Mouse (Mus musculus) kidney, postnatal 0 days (tissue): ENCODE data around the gene Sema3a. TPM values are rescaled to one million over a fixed set of nuclear protein-coding genes. Genes with fewer than 3 reads are reported as not detected.

ENCODE experiments used
- ATAC-seq: fragments of 200-750 bp; cut with Nextera tagmentation; replicated peaks from 2 replicates; pipeline ENCODE4 v1.8.0; 2017; ENCODE audit warnings: low read depth, moderate number of reproducible peaks, moderate TSS enrichment, moderate library complexity; ENCODE audit not compliant: low FRiP score
- DNase-seq: peaks from one replicate; pipeline ENCODE4 v3.0.0-alpha.2; 2016; ENCODE audit warnings: low spot score
- H3K27ac ChIP-seq: fragments of 300-500 bp; sonication (generic); 2 replicates; pipeline ENCODE4 v1.5.1; 2014; ENCODE audit warnings: mild to moderate bottlenecking
- H3K27me3 ChIP-seq: fragments of 300-500 bp; sonication (generic); 2 replicates; pipeline ENCODE4 v1.6.1; 2014; ENCODE audit warnings: low read length, mixed read lengths; ENCODE audit not compliant: insufficient read depth
- H3K36me3 ChIP-seq: fragments of 300-500 bp; sonication (generic); 2 replicates; pipeline ENCODE4 v1.6.1; 2014; ENCODE audit warnings: low read length, mixed read lengths; ENCODE audit not compliant: insufficient read depth
- H3K4me1 ChIP-seq: fragments of 300-500 bp; sonication (generic); replicated peaks from 2 replicates; pipeline ENCODE4 v1.6.1; 2014; ENCODE audit warnings: antibody characterized with exemption, low read length, mixed read lengths; ENCODE audit not compliant: insufficient read depth
- H3K4me2 ChIP-seq: fragments of 300-500 bp; sonication (generic); 2 replicates; pipeline ENCODE4 v1.6.1; 2014; ENCODE audit warnings: mild to moderate bottlenecking, low read length, moderate library complexity, mixed read lengths
- H3K4me3 ChIP-seq: fragments of 300-500 bp; sonication (generic); replicated peaks from 2 replicates; pipeline ENCODE4 v1.5.1; 2014; ENCODE audit warnings: low read depth, low read length
- H3K9ac ChIP-seq: fragments of 300-500 bp; sonication (generic); 2 replicates; pipeline ENCODE4 v1.6.1; 2014; ENCODE audit warnings: low read depth, low read length
- H3K9me3 ChIP-seq: fragments of 300-500 bp; sonication (generic); replicated peaks from 2 replicates; pipeline ENCODE4 v1.6.1; 2016; ENCODE audit warnings: low read length, inconsistent platforms, mixed read lengths
- CTCF ChIP-seq: IDR thresholded peaks from 2 replicates; pipeline ENCODE4 v1.5.1; 2016; ENCODE audit warnings: antibody characterized with exemption, low read depth, mild to moderate bottlenecking, moderate library complexity
- WGBS: fragments of 180-500 bp; shearing (Covaris S2); extraction: QIAGEN DNeasy Blood & Tissue Kit; methylation state at CpG from one replicate; pipeline ENCODE4 v1.1.7; 2014; 5-methylcytosine and 5-hydroxymethylcytosine counted together
- polyA plus RNA-seq: library from polyadenylated mRNA; unstranded; fragments of >200 nt; fragmentation: Nextera tagmentation; extraction: Ambion mirVana; gene quantifications from 2 replicates; pipeline ENCODE4 v1.2.1, GENCODE M21; 2015

Sema3a gene
- polyA plus RNA-seq, 1 experiment from 2014 or later, result 11.2 TPM

DNA sequence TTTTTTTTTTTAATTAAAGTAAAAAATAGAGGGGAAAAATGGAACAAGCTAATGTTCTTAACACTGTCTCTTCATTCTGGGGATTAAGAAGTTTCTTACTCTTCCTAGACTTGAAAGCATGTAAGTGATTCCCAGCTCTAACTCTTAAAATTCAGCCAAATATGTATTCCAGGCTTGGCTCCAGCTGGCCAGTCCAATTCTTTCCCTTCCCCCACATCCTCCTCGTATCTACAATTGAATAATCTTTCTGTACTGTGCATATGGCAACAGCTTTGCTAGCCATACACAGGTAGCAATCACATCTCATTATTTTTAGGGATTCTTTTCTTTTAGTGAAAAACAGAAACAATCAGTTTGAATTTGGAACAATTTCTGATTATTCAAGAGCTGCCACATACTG lies 303.5 kb downstream of the Sema3a start:
- Histone ChIP-seq H3K27me3 (no peaks in the 10 kb centered on the region), H3K36me3 (no peaks in the 10 kb centered on the region), H3K4me3 (no peak overlapping the region), H3K9me3 (no peaks in the 10 kb centered on the region), H3K27ac (no peak overlapping the region), H3K4me2 (no peak overlapping the region), H3K9ac (no peak overlapping the region), H3K4me1 (no peaks in the 10 kb centered on the region)
- TF ChIP-seq CTCF, result no peak
- ATAC-seq (no peak), DNase-seq (peak; percentile 58)
- WGBS, result 53% methylated on average over 1 of the region's 1 CpGs

DNA sequence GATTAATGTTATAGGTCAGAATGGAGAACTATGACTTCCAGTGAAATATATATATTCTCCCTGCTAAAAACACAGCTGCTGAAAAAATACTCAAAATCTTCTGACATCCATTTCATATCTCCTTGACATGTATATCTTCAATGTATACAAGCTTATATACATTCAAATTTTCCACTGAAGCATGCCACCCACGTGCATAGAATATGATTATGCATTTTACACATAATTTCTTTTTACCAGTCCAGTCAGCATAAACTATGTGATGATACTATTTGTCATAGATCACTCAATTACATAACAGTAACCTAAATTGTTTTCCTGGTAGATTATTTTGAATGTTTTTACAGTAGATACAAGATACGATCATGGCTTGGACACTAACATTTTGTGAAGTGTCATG lies 306.6 kb downstream of the Sema3a start:
- DNase-seq (no peak), ATAC-seq (no peak)
- Histone ChIP-seq H3K4me3 (no peak overlapping the region), H3K36me3 (no peaks in the 10 kb centered on the region), H3K9ac (no peak overlapping the region), H3K27me3 (no peaks in the 10 kb centered on the region), H3K4me1 (no peaks in the 10 kb centered on the region), H3K4me2 (no peak overlapping the region), H3K9me3 (no peaks in the 10 kb centered on the region), H3K27ac (no peak overlapping the region)
- WGBS, result 79% methylated on average over 2 of the region's 2 CpGs
- no peak for TF ChIP-seq CTCF

DNA sequence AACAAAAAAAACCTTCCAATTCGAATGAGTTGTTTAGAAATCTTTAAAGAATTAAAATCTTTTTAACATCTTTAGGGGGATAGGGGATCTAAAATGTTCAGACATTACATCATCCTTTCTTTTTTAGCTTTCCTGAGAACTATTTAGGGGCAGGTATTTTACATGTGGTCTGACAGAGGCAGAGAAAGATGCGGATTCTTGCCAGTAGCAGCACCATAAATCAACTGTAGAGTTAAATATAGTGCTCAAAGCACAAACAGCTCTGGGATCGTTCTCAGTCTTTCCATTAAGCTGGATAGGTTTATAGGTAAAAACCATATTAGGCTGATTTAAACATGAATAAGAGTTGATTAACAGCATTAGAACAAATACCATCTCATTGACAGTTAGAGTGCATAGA lies 307.4 kb downstream of the Sema3a start:
- DNase-seq (no peak), ATAC-seq (no peak)
- WGBS, result 28% methylated on average over 3 of the region's 3 CpGs

DNA sequence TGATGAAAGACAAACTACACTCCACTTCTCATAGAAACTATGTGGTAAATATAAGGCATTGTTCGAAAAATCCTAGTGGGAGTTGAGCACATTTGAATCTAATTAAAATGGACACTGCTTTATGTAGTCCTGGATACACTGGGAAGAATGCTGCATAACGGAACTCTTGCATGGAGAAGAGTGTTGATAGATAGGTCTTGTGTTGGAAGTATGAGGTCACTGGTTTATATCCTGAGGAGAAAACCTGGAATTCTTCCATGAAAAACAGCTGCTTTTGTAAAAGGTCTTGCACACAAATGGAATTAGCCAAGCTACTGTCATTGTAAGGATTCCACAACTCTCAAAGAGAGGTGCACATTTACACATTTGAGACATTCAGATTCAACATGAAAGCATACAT lies 308.1 kb downstream of the Sema3a start:
- no peak for ATAC-seq
- Histone ChIP-seq H3K4me2 (no peak overlapping the region), H3K27me3 (no peaks in the 10 kb centered on the region), H3K9me3 (no peaks in the 10 kb centered on the region), H3K9ac (no peak overlapping the region), H3K27ac (no peak overlapping the region), H3K4me1 (no peaks in the 10 kb centered on the region), H3K36me3 (no peaks in the 10 kb centered on the region), H3K4me3 (no peak overlapping the region)
- TF ChIP-seq CTCF, result no peak
- DNase-seq, result peak; percentile 45
- WGBS, result 51% methylated on average over 2 of the region's 2 CpGs

More for the DNA sequence above, 307.4 kb downstream of the Sema3a start:
- Histone ChIP-seq H3K36me3 (no peaks in the 10 kb centered on the region), H3K9ac (no peak overlapping the region), H3K9me3 (no peaks in the 10 kb centered on the region), H3K27ac (no peak overlapping the region), H3K4me1 (no peaks in the 10 kb centered on the region), H3K27me3 (no peaks in the 10 kb centered on the region), H3K4me2 (no peak overlapping the region), H3K4me3 (no peak overlapping the region)
- no peak for TF ChIP-seq CTCF

DNA sequence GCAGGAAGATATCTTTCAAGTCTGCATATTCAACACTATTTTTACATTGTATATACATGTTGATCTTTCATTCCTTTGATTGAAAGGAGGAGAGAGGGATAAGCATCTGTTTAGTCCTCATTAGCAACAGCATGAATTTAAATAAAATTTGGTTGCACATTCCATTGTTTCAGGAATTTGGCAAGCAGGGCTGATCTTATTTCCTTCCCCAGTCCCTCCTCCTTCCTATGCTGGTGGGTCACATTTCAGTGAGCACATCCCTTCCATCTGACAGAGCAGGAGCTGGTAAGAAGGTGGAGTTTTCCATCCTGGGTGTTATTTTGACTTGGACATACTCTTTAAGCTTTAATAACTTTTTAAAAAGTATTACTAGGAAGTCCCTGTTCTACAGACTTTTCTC lies 315.9 kb downstream of the Sema3a start:
- no peak overlapping the region for H3K4me3 ChIP-seq
- no peak overlapping the region for H3K4me2 ChIP-seq
- no peaks in the 10 kb centered on the region for H3K27me3 ChIP-seq
- DNase-seq (peak; percentile 83), ATAC-seq (peak; percentile 40; the same call in 1 of the 2 replicates)
- no peak for TF ChIP-seq CTCF
- H3K27ac ChIP-seq, result no peak overlapping the region
- no peak overlapping the region for H3K9ac ChIP-seq
- no peaks in the 10 kb centered on the region for H3K4me1 ChIP-seq
- no peaks in the 10 kb centered on the region for H3K9me3 ChIP-seq
- H3K36me3 ChIP-seq, result no peaks in the 10 kb centered on the region

DNA sequence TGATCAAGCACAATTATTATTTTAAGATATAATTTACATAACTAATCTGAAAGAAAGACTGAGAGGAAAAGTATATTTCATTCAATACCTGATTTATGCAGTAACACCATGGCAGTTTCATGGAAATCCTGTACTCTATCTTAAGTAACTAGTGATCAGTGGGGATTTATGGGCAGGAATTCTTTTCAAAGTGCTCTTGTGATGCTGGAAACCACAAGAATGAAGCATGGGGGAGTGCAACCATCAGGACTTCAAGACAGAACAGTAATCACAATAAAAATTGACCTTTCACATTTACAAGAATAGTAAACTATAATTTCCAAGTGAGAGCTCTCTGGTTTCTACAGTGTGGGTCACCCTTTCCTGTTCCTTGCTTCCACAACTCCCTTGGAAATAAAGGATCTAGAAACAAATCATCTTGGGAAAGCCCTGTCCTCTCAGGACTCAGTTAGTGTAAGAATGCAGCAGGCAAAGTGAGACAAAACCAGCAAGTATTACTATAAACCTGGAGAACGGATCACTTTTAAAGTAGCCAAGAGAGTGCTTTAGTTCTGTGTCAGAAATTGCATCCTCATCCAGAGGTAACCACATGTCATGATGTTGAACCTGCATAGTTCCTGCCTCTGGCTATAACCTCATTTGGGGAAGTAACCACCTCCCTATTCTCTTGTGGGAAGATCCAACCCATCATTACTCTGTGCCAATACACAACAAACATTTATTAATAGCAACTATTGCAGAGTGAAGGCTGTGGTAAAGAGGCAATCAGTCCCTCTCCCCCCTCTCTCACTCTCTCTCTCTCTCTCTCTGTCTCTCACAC lies 335.2 kb downstream of the Sema3a start:
- H3K4me1 ChIP-seq, result no peaks in the 10 kb centered on the region
- H3K9me3 ChIP-seq, result no peaks in the 10 kb centered on the region
- DNase-seq (peak; percentile 89), ATAC-seq (peak; percentile 17; the same call in 1 of the 2 replicates)
- WGBS, result 30% methylated on average over 1 of the region's 1 CpGs
- H3K36me3 ChIP-seq, result no peaks in the 10 kb centered on the region
- TF ChIP-seq CTCF, result no peak
- H3K4me2 ChIP-seq, result no peak overlapping the region
- H3K27me3 ChIP-seq, result no peaks in the 10 kb centered on the region
- H3K9ac ChIP-seq, result no peak overlapping the region
- no peak overlapping the region for H3K27ac ChIP-seq
- H3K4me3 ChIP-seq, result no peak overlapping the region
